Mouse (Mus musculus): Measurements from ENCODE around the gene Ly75. TPM values are rescaled to one million over a fixed set of nuclear protein-coding genes. Genes with fewer than 3 reads are reported as not detected.

Gene Ly75
- polyA plus RNA-seq, 1 experiment from 2014 or later = 1.1 TPM

GRCm38 (mm10) chr2:60299323-60299722, 83.8 kb downstream of the Ly75 start:
- no peak for ATAC-seq (ENCODE audit: low FRiP score)
- Histone ChIP-seq H3K36me3 (no peaks in the 10 kb centered on the region), H3K4me1 (no peaks in the 10 kb centered on the region), H3K9me3 (replicated peaks) (no peaks in the 10 kb centered on the region), H3K27me3 (replicated peaks) (no peaks in the 10 kb centered on the region), H3K27ac (replicated peaks) (no peak overlapping the region), H3K4me3 (replicated peaks) (no peak overlapping the region), H3K9ac (replicated peaks) (no peak overlapping the region), H3K4me2 (no peak overlapping the region)
- WGBS = 97% methylated on average over 2 of the region's 2 CpGs

- no peak overlapping the region for H3K4me3 ChIP-seq (replicated peaks)
- no peak overlapping the region for H3K4me2 ChIP-seq
- ATAC-seq (ENCODE audit: low FRiP score) = no peak
- H3K9ac ChIP-seq (replicated peaks) = no peak overlapping the region
- H3K27me3 ChIP-seq (replicated peaks) = no peaks in the 10 kb centered on the region
- no peak overlapping the region for H3K27ac ChIP-seq (replicated peaks)
- 82% methylated on average over 3 of the region's 3 CpGs for WGBS
- H3K4me1 ChIP-seq = no peaks in the 10 kb centered on the region
- H3K36me3 ChIP-seq = no peaks in the 10 kb centered on the region
- H3K9me3 ChIP-seq (replicated peaks) = no peaks in the 10 kb centered on the region
These were observed 84.8 kb downstream of the Ly75 start for GRCm38 (mm10) chr2:60298266-60298665.

- H3K4me2 ChIP-seq = no peak overlapping the region
- no peak overlapping the region for H3K27ac ChIP-seq (replicated peaks)
- H3K4me3 ChIP-seq (replicated peaks) = no peak overlapping the region
- H3K36me3 ChIP-seq = no peaks in the 10 kb centered on the region
- no peak overlapping the region for H3K9ac ChIP-seq (replicated peaks)
- H3K27me3 ChIP-seq (replicated peaks) = no peaks in the 10 kb centered on the region
- ATAC-seq (ENCODE audit: low FRiP score) = no peak
- H3K4me1 ChIP-seq = no peaks in the 10 kb centered on the region
- WGBS = 88% methylated on average over 4 of the region's 4 CpGs
- no peaks in the 10 kb centered on the region for H3K9me3 ChIP-seq (replicated peaks)
These were observed 91.7 kb downstream of the Ly75 start for GRCm38 (mm10) chr2:60291381-60291780.

- peaks cover 9% of the 10 kb centered on the region for H3K27me3 ChIP-seq (replicated peaks)
- no peak overlapping the region for H3K4me3 ChIP-seq (replicated peaks)
- peaks cover 2% of the 10 kb centered on the region for H3K4me1 ChIP-seq
- no peak overlapping the region for H3K4me2 ChIP-seq
- H3K9me3 ChIP-seq (replicated peaks) = no peaks in the 10 kb centered on the region
- ATAC-seq (ENCODE audit: low FRiP score) = no peak
- WGBS = 89% methylated on average over 1 of the region's 1 CpGs
- H3K9ac ChIP-seq (replicated peaks) = no peak overlapping the region
- no peaks in the 10 kb centered on the region for H3K36me3 ChIP-seq
- no peak overlapping the region for H3K27ac ChIP-seq (replicated peaks)
These were observed 93.7 kb downstream of the Ly75 start for GRCm38 (mm10) chr2:60289451-60289850.

GRCm38 (mm10) chr2:60288606-60289005, 94.5 kb downstream of the Ly75 start:
- Histone ChIP-seq H3K27me3 (replicated peaks) (peaks cover 9% of the 10 kb centered on the region), H3K4me1 (peaks cover 10% of the 10 kb centered on the region), H3K9ac (replicated peaks) (no peak overlapping the region), H3K9me3 (replicated peaks) (no peaks in the 10 kb centered on the region), H3K36me3 (no peaks in the 10 kb centered on the region), H3K4me3 (replicated peaks) (no peak overlapping the region), H3K4me2 (no peak overlapping the region), H3K27ac (replicated peaks) (no peak overlapping the region)
- ATAC-seq (ENCODE audit: low FRiP score) = no peak
- WGBS = 85% methylated on average over 4 of the region's 4 CpGs

GRCm38 (mm10) chr2:60285107-60285617, 97.9 kb downstream of the Ly75 start:
- Histone ChIP-seq H3K9ac (replicated peaks) (no peak overlapping the region), H3K4me2 (no peak overlapping the region), H3K27ac (replicated peaks) (no peak overlapping the region), H3K27me3 (replicated peaks) (peaks cover 9% of the 10 kb centered on the region), H3K36me3 (no peaks in the 10 kb centered on the region), H3K9me3 (replicated peaks) (no peaks in the 10 kb centered on the region), H3K4me1 (peaks cover 15% of the 10 kb centered on the region), H3K4me3 (replicated peaks) (no peak overlapping the region)
- WGBS = 82% methylated on average over 8 of the region's 8 CpGs
- no peak for ATAC-seq (ENCODE audit: low FRiP score)

- peak within 1 kb of the TSS; percentile 46 for H3K9ac ChIP-seq (replicated peaks)
These were observed 98.7 kb downstream of the Ly75 start, which contains the start of gene Cd302 for GRCm38 (mm10) chr2:60284467-60284821. Gene Cd302, minus strand, starts transcription at chr2:60284488.

GRCm38 (mm10) chr2:60283751-60284466, 99.2 kb downstream of the Ly75 start:
- no peaks in the 10 kb centered on the region for H3K9me3 ChIP-seq (replicated peaks)
- H3K36me3 ChIP-seq = no peaks in the 10 kb centered on the region
- peak overlapping the region; percentile 46 for H3K9ac ChIP-seq (replicated peaks)
- peaks cover 15% of the 10 kb centered on the region for H3K4me1 ChIP-seq
- 1% methylated on average over 42 of the region's 42 CpGs for WGBS
- H3K27ac ChIP-seq (replicated peaks) = no peak overlapping the region
- peak overlapping the region; percentile 46 for H3K4me3 ChIP-seq (replicated peaks)
- ATAC-seq (ENCODE audit: low FRiP score) = peak; percentile 87
- peaks cover 9% of the 10 kb centered on the region for H3K27me3 ChIP-seq (replicated peaks)
- H3K4me2 ChIP-seq = peak overlapping the region; percentile 96

More at GRCm38 (mm10) chr2:60284467-60284821, 98.7 kb downstream of the Ly75 start, which contains the start of gene Cd302:
- WGBS = 54% methylated on average over 4 of the region's 4 CpGs
- peaks cover 15% of the 10 kb centered on the region for H3K4me1 ChIP-seq
- no peaks in the 10 kb centered on the region for H3K9me3 ChIP-seq (replicated peaks)
- no peak for ATAC-seq (ENCODE audit: low FRiP score)
- no peak within 1 kb of the TSS for H3K27ac ChIP-seq (replicated peaks)
- peak within 1 kb of the TSS; percentile 46 for H3K4me3 ChIP-seq (replicated peaks)
- H3K36me3 ChIP-seq = no peaks in the 10 kb centered on the region
- peaks cover 9% of the 10 kb centered on the region for H3K27me3 ChIP-seq (replicated peaks)
- peak within 1 kb of the TSS; percentile 96 for H3K4me2 ChIP-seq

GRCm38 (mm10) chr2:60283208-60283750, 99.8 kb downstream of the Ly75 start:
- Histone ChIP-seq H3K36me3 (no peaks in the 10 kb centered on the region), H3K9me3 (replicated peaks) (no peaks in the 10 kb centered on the region), H3K4me2 (peak overlapping the region; percentile 96), H3K4me3 (replicated peaks) (peak overlapping the region; percentile 46), H3K9ac (replicated peaks) (0 out of 2 replicates have a peak overlapping the region, but pooled peaks have one; percentile 46), H3K27me3 (replicated peaks) (peaks cover 9% of the 10 kb centered on the region), H3K27ac (replicated peaks) (no peak overlapping the region), H3K4me1 (peaks cover 15% of the 10 kb centered on the region)
- ATAC-seq (ENCODE audit: low FRiP score) = peak; percentile 31; the same call in 1 of the 2 replicates
- WGBS = 15% methylated on average over 9 of the region's 9 CpGs

- 82% methylated on average over 4 of the region's 4 CpGs for WGBS
- no peak overlapping the region for H3K4me2 ChIP-seq
- no peaks in the 10 kb centered on the region for H3K36me3 ChIP-seq
- H3K9me3 ChIP-seq (replicated peaks) = no peaks in the 10 kb centered on the region
- no peak for ATAC-seq (ENCODE audit: low FRiP score)
- H3K9ac ChIP-seq (replicated peaks) = no peak overlapping the region
- no peak overlapping the region for H3K27ac ChIP-seq (replicated peaks)
- H3K4me3 ChIP-seq (replicated peaks) = no peak overlapping the region
- H3K4me1 ChIP-seq = peaks cover 15% of the 10 kb centered on the region
- H3K27me3 ChIP-seq (replicated peaks) = peaks cover 9% of the 10 kb centered on the region
These were observed 100.5 kb downstream of the Ly75 start for GRCm38 (mm10) chr2:60282625-60283024.

GRCm38 (mm10) chr2:60278627-60279026, 104.5 kb downstream of the Ly75 start:
- no peak for ATAC-seq (ENCODE audit: low FRiP score)
- 91% methylated on average over 4 of the region's 4 CpGs for WGBS
- Histone ChIP-seq H3K4me1 (peaks cover 5% of the 10 kb centered on the region), H3K9ac (replicated peaks) (no peak overlapping the region), H3K27ac (replicated peaks) (no peak overlapping the region), H3K27me3 (replicated peaks) (no peaks in the 10 kb centered on the region), H3K4me3 (replicated peaks) (no peak overlapping the region), H3K36me3 (no peaks in the 10 kb centered on the region), H3K9me3 (replicated peaks) (no peaks in the 10 kb centered on the region), H3K4me2 (no peak overlapping the region)

GRCm38 (mm10) chr2:60269856-60270479, 113.1 kb downstream of the Ly75 start:
- H3K4me3 ChIP-seq (replicated peaks) = no peak overlapping the region
- H3K9ac ChIP-seq (replicated peaks) = no peak overlapping the region
- no peaks in the 10 kb centered on the region for H3K4me1 ChIP-seq
- no peaks in the 10 kb centered on the region for H3K9me3 ChIP-seq (replicated peaks)
- WGBS = 95% methylated on average over 14 of the region's 14 CpGs
- ATAC-seq (ENCODE audit: low FRiP score) = no peak
- no peaks in the 10 kb centered on the region for H3K27me3 ChIP-seq (replicated peaks)
- H3K36me3 ChIP-seq = no peaks in the 10 kb centered on the region
- H3K4me2 ChIP-seq = no peak overlapping the region
- no peak overlapping the region for H3K27ac ChIP-seq (replicated peaks)

All from neural tube, embryonic 15.5 days (tissue).